Mouse (Mus musculus) adrenal gland, postnatal 10 days (tissue): ENCODE measurements around the gene Zfp652. TPM values are rescaled to one million over a fixed set of nuclear protein-coding genes. Genes with fewer than 3 reads are reported as not detected.
"Not testable (repeated sequence)": the region's sequence is repeated elsewhere in the genome, so short reads cannot be mapped to it uniquely, and the experiment has no call there.

ENCODE experiments used
- DNase-seq: peaks from one replicate; pipeline ENCODE4 v3.0.0; 2021; ENCODE audit warnings: mixed read lengths
- total RNA-seq, 2 experiments: library from RNA; stranded (reverse); gene quantifications; 2 replicates each; pipeline ENCODE4 v1.2.3; 2021

Gene Zfp652
- total RNA-seq, 2 experiments from 2014 or later: 42.8 to 46.6 TPM

GRCm38 (mm10) chr11:95857716-95858527, 145.4 kb downstream of the Zfp652 start:
- no peak for DNase-seq

GRCm38 (mm10) chr11:95858528-95859467, 146.3 kb downstream of the Zfp652 start:
- peak; percentile 97 for DNase-seq

- DNase-seq: peak; percentile 81
Observed at GRCm38 (mm10) chr11:95859468-95859855, 147.0 kb downstream of the Zfp652 start.

- DNase-seq: no peak
Observed at GRCm38 (mm10) chr11:95860071-95860490, 147.6 kb downstream of the Zfp652 start.

GRCm38 (mm10) chr11:95861397-95861796, 148.9 kb downstream of the Zfp652 start:
- no peak for DNase-seq

GRCm38 (mm10) chr11:95869442-95869841, 157.0 kb downstream of the Zfp652 start:
- no peak for DNase-seq

GRCm38 (mm10) chr11:95869918-95870470, 157.5 kb downstream of the Zfp652 start:
- DNase-seq: no peak

GRCm38 (mm10) chr11:95875804-95876203, 163.3 kb downstream of the Zfp652 start:
- peak; percentile 8 for DNase-seq

GRCm38 (mm10) chr11:95876296-95876695, 163.8 kb downstream of the Zfp652 start:
- peak; percentile 77 for DNase-seq

- not testable (repeated sequence) for DNase-seq
Observed at GRCm38 (mm10) chr11:95879861-95880260, 167.4 kb downstream of the Zfp652 start.

Other genes with a start within 250 kb of the Zfp652 start
- 1 to 10 TPM; 2.3 to 2.4 TPM for gene Nxph3, start 198.1 kb upstream of the Zfp652 start, total RNA-seq
- 10 to 100 TPM; 12.6 to 23.8 TPM for gene Ngfr, start 124.9 kb upstream of the Zfp652 start, total RNA-seq
- gene Phb, start 45.7 kb upstream of the Zfp652 start, total RNA-seq: 100 to 1,000 TPM; 341 to 361 TPM
- gene B130006D01Rik, start 10.9 kb downstream of the Zfp652 start, total RNA-seq: 1 to 10 TPM in 1 of 2 experiments, under 1 TPM in 1; 0.27 to 1.3 TPM
- gene Phospho1, start 111.8 kb downstream of the Zfp652 start, total RNA-seq: 100 to 1,000 TPM; 204 to 243 TPM
- 10 to 100 TPM; 21.9 to 22.9 TPM for gene Gngt2, start 124.5 kb downstream of the Zfp652 start, total RNA-seq
- gene Abi3, start 129.8 kb downstream of the Zfp652 start, total RNA-seq: 10 to 100 TPM; 11.5 to 14.8 TPM
- not detected for gene B4galnt2, start 202.2 kb downstream of the Zfp652 start, total RNA-seq